Mouse (Mus musculus): ENCODE measurements around the gene Fgfr2. TPM values are rescaled to one million over a fixed set of nuclear protein-coding genes. Genes with fewer than 3 reads are reported as not detected.

The Fgfr2 gene
- polyA plus RNA-seq, 1 experiment from 2014 or later, result 86.9 TPM

DNA sequence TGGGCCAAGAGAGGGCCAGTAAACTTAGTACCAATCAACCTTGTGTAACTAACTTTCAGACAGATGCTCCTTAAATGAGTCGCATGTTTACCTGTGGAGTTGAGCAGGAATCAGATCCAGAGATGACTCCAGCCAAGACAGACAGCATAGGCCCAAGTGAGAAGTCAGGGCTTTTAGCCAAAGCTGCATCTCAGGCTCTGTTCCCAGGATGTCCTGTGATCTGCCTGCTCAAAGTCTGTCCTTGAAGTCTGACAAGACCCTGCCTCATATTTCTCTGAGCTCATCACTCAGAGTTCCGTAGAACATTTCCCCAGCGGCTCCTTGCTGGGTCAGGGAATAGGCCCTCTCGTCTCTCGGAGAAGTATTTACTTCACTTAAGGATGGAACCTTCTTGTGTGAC lies 2472.5 kb downstream of the Fgfr2 start:
- Histone ChIP-seq H3K4me1 (ENCODE audit: control insufficient read depth, insufficient read depth, low read length) (peaks cover 4% of the 10 kb centered on the region; the same call in 1 of the 2 replicates), H3K27ac (ENCODE audit: low read depth, low read length) (no peak overlapping the region), H3K9ac (ENCODE audit: low read length) (no peak overlapping the region), H3K4me3 (ENCODE audit: low read depth, low read length) (no peak overlapping the region), H3K27me3 (ENCODE audit: control insufficient read depth, insufficient read depth, low read length) (no peaks in the 10 kb centered on the region), H3K36me3 (ENCODE audit: control insufficient read depth, insufficient read depth, low read length) (no peaks in the 10 kb centered on the region), H3K4me2 (ENCODE audit: low read depth) (no peak overlapping the region), H3K9me3 (ENCODE audit: control insufficient read depth, low read length) (no peaks in the 10 kb centered on the region)
- ATAC-seq (ENCODE audit: insufficient read depth, low FRiP score, low TSS enrichment), result no peak
- no peak for DNase-seq (ENCODE audit: low spot score)
- WGBS, result 91% methylated on average over 5 of the region's 5 CpGs

DNA sequence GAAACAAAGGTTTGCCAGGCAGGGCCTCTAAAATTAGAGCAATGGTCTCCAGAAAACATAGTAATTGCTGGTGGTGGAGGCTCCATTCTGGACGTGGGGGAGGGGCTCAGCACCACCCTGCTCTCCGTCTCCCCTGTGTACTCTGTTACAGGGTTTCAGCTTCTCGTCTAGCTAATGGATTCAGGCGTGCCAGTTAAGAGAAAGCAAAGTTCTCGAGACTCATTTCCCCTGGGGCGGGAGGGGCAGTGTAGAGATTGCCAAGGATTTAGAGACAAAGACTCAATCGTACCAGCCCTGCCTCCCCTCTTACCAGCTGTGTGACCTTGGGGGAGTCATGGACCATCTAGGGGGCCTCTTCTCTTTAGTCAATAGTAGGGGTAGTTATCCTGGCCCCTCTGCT lies 2473.9 kb downstream of the Fgfr2 start:
- H3K36me3 ChIP-seq (ENCODE audit: control insufficient read depth, insufficient read depth, low read length), result no peaks in the 10 kb centered on the region
- no peak overlapping the region for H3K27ac ChIP-seq (ENCODE audit: low read depth, low read length)
- WGBS, result 42% methylated on average over 7 of the region's 7 CpGs
- DNase-seq (ENCODE audit: low spot score), result no peak
- ATAC-seq (ENCODE audit: insufficient read depth, low FRiP score, low TSS enrichment), result no peak
- no peaks in the 10 kb centered on the region for H3K9me3 ChIP-seq (ENCODE audit: control insufficient read depth, low read length)
- no peak overlapping the region for H3K9ac ChIP-seq (ENCODE audit: low read length)
- no peak overlapping the region for H3K4me2 ChIP-seq (ENCODE audit: low read depth)
- peaks cover 4% of the 10 kb centered on the region; the same call in 1 of the 2 replicates for H3K4me1 ChIP-seq (ENCODE audit: control insufficient read depth, insufficient read depth, low read length)
- no peak overlapping the region for H3K4me3 ChIP-seq (ENCODE audit: low read depth, low read length)
- no peaks in the 10 kb centered on the region for H3K27me3 ChIP-seq (ENCODE audit: control insufficient read depth, insufficient read depth, low read length)

DNA sequence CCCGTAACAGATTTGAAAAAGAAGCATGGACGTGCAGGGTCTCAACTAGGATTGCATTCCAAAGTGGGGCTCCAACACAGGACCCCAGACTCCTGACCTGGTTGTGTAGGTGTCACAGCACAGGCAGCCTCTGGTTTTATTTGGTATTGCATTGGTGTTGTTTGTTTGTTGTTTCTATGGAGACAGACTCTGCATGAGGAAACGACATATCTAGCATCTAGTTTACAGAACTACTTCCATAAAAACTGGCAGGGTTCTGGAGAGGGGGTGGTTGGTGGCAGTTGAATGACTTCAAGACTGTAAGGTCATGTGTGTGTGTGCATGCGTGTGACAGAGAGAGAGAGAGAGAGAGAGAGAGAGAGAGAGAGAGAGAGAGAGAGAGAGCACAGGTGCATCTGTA lies 2475.1 kb downstream of the Fgfr2 start:
- Histone ChIP-seq H3K27me3 (ENCODE audit: control insufficient read depth, insufficient read depth, low read length) (no peaks in the 10 kb centered on the region), H3K9ac (ENCODE audit: low read length) (no peak overlapping the region), H3K36me3 (ENCODE audit: control insufficient read depth, insufficient read depth, low read length) (no peaks in the 10 kb centered on the region), H3K27ac (ENCODE audit: low read depth, low read length) (no peak overlapping the region), H3K4me1 (ENCODE audit: control insufficient read depth, insufficient read depth, low read length) (peaks cover 4% of the 10 kb centered on the region; the same call in 1 of the 2 replicates), H3K4me2 (ENCODE audit: low read depth) (no peak overlapping the region), H3K9me3 (ENCODE audit: control insufficient read depth, low read length) (no peaks in the 10 kb centered on the region), H3K4me3 (ENCODE audit: low read depth, low read length) (no peak overlapping the region)
- no peak for ATAC-seq (ENCODE audit: insufficient read depth, low FRiP score, low TSS enrichment)
- WGBS, result 83% methylated on average over 4 of the region's 4 CpGs
- no peak for DNase-seq (ENCODE audit: low spot score)

DNA sequence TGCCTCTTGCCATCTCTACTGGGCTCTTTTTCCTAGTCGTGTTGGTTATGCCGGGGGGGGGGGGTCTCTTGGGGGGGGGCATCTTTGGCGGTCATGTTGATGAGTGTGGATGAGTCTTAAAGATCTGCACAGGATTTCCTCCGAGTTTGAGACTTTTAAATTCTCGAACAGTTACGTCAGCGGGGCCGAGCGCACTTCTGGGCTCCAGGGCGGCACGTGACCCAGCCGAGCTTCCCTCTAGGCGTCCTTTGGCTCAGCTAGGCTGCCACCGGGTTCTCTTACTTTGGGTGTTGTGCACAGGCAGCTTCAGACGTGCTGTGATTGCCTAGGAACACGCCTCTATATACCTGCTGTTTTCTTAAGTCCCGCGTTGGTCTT lies 2476.4 kb downstream of the Fgfr2 start:
- no peaks in the 10 kb centered on the region for H3K9me3 ChIP-seq (ENCODE audit: control insufficient read depth, low read length)
- H3K4me1 ChIP-seq (ENCODE audit: control insufficient read depth, insufficient read depth, low read length), result peaks cover 4% of the 10 kb centered on the region; the same call in 1 of the 2 replicates
- H3K4me2 ChIP-seq (ENCODE audit: low read depth), result peak overlapping the region; percentile 97
- peak overlapping the region; percentile 86 for H3K9ac ChIP-seq (ENCODE audit: low read length)
- no peaks in the 10 kb centered on the region for H3K27me3 ChIP-seq (ENCODE audit: control insufficient read depth, insufficient read depth, low read length)
- WGBS, result under 1% methylated on average over 18 of the region's 18 CpGs
- H3K27ac ChIP-seq (ENCODE audit: low read depth, low read length), result peak overlapping the region; percentile 84
- no peaks in the 10 kb centered on the region for H3K36me3 ChIP-seq (ENCODE audit: control insufficient read depth, insufficient read depth, low read length)
- peak; percentile 73 for ATAC-seq (ENCODE audit: insufficient read depth, low FRiP score, low TSS enrichment)
- peak; percentile 74 for DNase-seq (ENCODE audit: low spot score)
- H3K4me3 ChIP-seq (ENCODE audit: low read depth, low read length), result peak overlapping the region; percentile 63

DNA sequence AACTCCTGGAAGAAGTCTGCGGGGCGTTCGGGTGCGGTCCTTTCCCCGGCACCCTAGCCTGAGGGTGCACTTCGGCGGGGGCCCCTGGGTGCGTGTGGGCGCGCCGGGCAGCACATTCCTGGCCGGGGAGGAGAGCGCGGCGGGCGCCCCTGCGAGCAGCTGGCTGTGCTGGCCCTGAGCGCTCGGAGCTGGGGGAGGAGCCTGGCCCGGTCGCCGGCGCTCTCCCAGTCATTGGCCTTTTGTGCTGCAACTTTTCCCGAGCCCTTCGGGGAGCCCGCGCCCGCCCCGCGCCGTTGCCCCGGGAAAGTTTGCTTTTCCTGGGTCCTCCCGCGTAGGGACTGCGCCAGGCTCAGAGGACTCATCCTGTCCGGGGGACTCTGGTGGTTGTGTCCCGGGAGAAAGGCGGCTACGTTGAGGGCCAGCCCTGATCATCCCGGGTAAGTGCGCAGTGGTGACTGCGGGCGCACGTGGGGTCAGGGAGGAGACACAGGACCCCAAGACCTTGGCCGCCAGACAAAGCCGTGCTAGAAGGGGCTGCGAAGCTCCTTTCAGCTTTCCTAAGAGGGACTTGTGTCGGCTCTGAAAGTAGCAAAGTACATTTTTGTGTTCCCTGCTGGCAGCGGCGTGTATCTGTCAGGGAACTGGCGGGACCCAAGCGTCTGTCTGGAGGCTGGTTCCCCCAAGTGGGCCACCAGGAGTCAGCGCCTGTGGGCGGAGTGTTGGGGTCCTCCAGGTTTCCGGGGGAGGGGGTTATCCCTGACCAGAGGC lies 2477.0 kb downstream of the Fgfr2 start:
- Histone ChIP-seq H3K4me3 (ENCODE audit: low read depth, low read length) (peak overlapping the region; percentile 63), H3K36me3 (ENCODE audit: control insufficient read depth, insufficient read depth, low read length) (no peaks in the 10 kb centered on the region), H3K27me3 (ENCODE audit: control insufficient read depth, insufficient read depth, low read length) (no peaks in the 10 kb centered on the region), H3K27ac (ENCODE audit: low read depth, low read length) (peak overlapping the region; percentile 84), H3K4me2 (ENCODE audit: low read depth) (peak overlapping the region; percentile 97), H3K9ac (ENCODE audit: low read length) (peak overlapping the region; percentile 86), H3K9me3 (ENCODE audit: control insufficient read depth, low read length) (no peaks in the 10 kb centered on the region), H3K4me1 (ENCODE audit: control insufficient read depth, insufficient read depth, low read length) (peaks cover 4% of the 10 kb centered on the region; the same call in 1 of the 2 replicates)
- ATAC-seq (ENCODE audit: insufficient read depth, low FRiP score, low TSS enrichment) (peak; percentile 90), DNase-seq (ENCODE audit: low spot score) (peak; percentile 78)
- under 1% methylated on average over 44 of the region's 55 CpGs for WGBS

DNA sequence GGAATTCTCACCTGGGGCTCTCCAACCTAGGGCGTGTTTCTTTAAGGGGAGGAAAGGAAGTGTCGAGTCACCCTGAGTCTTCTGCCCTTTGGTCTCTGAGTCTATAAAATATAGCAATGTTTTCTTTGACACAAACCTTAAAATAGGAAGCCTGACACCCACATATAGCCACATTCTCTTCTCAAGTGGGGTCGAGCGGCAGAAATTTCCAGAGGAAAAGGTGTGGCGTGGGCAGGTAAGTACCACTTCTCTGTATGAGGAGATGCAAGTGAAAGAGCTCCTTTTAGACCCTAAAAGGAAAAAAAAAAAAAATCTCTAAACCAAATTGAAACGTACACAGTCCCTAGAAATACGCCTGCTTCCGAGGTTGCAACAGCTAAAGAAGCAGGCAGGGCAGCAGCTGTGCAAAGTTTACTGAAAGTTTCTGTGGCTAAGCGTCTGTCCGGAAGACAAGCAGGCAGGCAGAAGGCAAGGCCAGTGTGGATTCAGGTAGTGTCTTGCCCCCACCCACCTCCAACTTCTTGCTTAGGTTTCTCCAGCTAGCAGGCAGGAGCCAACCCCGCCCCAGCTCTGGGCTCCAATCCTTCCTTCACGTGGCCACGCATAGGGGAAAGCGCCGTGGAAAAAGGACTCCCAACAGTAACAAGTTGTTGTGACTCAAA lies 2477.7 kb downstream of the Fgfr2 start:
- WGBS, result 12% methylated on average over 15 of the region's 15 CpGs
- Histone ChIP-seq H3K9ac (ENCODE audit: low read length) (peak overlapping the region; percentile 86), H3K27me3 (ENCODE audit: control insufficient read depth, insufficient read depth, low read length) (no peaks in the 10 kb centered on the region), H3K27ac (ENCODE audit: low read depth, low read length) (peak overlapping the region; percentile 84), H3K36me3 (ENCODE audit: control insufficient read depth, insufficient read depth, low read length) (no peaks in the 10 kb centered on the region), H3K9me3 (ENCODE audit: control insufficient read depth, low read length) (no peaks in the 10 kb centered on the region), H3K4me1 (ENCODE audit: control insufficient read depth, insufficient read depth, low read length) (peaks cover 4% of the 10 kb centered on the region; the same call in 1 of the 2 replicates), H3K4me2 (ENCODE audit: low read depth) (peak overlapping the region; percentile 97), H3K4me3 (ENCODE audit: low read depth, low read length) (peak overlapping the region; percentile 63)
- DNase-seq (ENCODE audit: low spot score), result no peak
- ATAC-seq (ENCODE audit: insufficient read depth, low FRiP score, low TSS enrichment), result peak; percentile 45; the same call in 1 of the 2 replicates

DNA sequence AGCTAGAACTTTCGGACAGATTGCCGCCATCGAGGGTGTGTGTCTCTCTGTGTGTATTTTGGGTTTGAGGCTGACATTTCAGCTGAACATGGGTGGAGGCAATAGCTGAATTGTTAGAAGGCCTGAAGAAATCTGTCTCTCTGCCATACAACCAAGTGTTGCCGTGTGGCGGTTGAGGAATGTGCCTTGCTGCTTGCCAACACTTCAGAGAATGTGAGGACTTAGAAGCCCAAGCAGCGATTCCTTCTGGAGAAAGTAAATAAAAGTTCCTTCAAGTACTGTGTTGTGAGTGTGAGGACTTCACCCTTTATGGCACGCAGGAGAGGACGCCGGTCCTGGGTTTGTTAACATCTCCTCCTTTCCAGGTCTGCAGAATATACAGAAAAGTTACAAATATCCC lies 2482.5 kb downstream of the Fgfr2 start:
- Histone ChIP-seq H3K27ac (ENCODE audit: low read depth, low read length) (no peak overlapping the region), H3K9ac (ENCODE audit: low read length) (no peak overlapping the region), H3K36me3 (ENCODE audit: control insufficient read depth, insufficient read depth, low read length) (no peaks in the 10 kb centered on the region), H3K9me3 (ENCODE audit: control insufficient read depth, low read length) (no peaks in the 10 kb centered on the region), H3K4me1 (ENCODE audit: control insufficient read depth, insufficient read depth, low read length) (no peaks in the 10 kb centered on the region), H3K4me3 (ENCODE audit: low read depth, low read length) (no peak overlapping the region), H3K4me2 (ENCODE audit: low read depth) (no peak overlapping the region), H3K27me3 (ENCODE audit: control insufficient read depth, insufficient read depth, low read length) (no peaks in the 10 kb centered on the region)
- 95% methylated on average over 9 of the region's 9 CpGs for WGBS
- ATAC-seq (ENCODE audit: insufficient read depth, low FRiP score, low TSS enrichment), result no peak
- DNase-seq (ENCODE audit: low spot score), result no peak

DNA sequence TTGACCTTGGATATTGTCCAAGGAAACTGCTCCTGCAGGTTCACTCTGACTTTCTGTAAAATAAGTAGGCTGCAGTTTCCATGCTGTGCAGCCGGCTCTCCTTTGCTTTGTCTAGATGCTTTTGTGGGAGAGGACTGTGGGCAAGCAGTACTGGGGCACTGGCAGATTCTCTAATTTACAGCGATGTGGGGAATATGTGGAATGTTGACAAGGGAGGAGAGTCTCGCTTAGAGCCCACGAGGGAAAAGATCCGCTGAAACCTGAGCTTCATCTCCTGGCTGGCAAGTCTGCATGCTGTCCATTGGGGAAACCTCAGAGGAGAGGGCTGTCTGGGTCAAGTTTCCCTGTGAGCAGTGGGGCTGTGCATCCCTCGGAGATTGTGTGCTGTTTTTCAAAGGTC lies 2485.3 kb downstream of the Fgfr2 start:
- Histone ChIP-seq H3K4me1 (ENCODE audit: control insufficient read depth, insufficient read depth, low read length) (no peaks in the 10 kb centered on the region), H3K9ac (ENCODE audit: low read length) (no peak overlapping the region), H3K4me3 (ENCODE audit: low read depth, low read length) (no peak overlapping the region), H3K36me3 (ENCODE audit: control insufficient read depth, insufficient read depth, low read length) (no peaks in the 10 kb centered on the region), H3K27ac (ENCODE audit: low read depth, low read length) (peak overlapping the region; percentile 40), H3K27me3 (ENCODE audit: control insufficient read depth, insufficient read depth, low read length) (no peaks in the 10 kb centered on the region), H3K9me3 (ENCODE audit: control insufficient read depth, low read length) (no peaks in the 10 kb centered on the region), H3K4me2 (ENCODE audit: low read depth) (no peak overlapping the region)
- ATAC-seq (ENCODE audit: insufficient read depth, low FRiP score, low TSS enrichment) (no peak), DNase-seq (ENCODE audit: low spot score) (no peak)
- 32% methylated on average over 6 of the region's 6 CpGs for WGBS

DNA sequence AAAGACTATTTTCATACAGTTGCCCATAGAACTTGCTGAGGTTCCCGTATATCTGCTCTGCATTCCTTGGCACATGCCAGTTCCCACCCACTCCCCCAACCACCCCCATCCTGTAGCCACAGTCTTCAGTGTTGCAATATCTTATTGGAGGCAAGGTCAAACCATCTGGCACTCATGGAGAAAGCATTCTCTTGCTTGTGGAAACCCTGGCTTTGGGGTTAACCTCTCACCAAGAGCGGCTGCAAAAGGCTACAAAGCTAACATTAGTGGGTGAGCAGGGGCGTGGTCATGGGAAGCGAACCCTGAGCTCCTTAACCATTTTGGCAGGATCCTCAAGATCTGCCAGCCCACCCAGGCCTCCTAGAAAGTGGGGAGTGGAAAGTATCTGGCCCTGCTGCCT lies 2486.2 kb downstream of the Fgfr2 start:
- no peaks in the 10 kb centered on the region for H3K36me3 ChIP-seq (ENCODE audit: control insufficient read depth, insufficient read depth, low read length)
- H3K9me3 ChIP-seq (ENCODE audit: control insufficient read depth, low read length), result no peaks in the 10 kb centered on the region
- no peaks in the 10 kb centered on the region for H3K4me1 ChIP-seq (ENCODE audit: control insufficient read depth, insufficient read depth, low read length)
- no peak overlapping the region for H3K4me3 ChIP-seq (ENCODE audit: low read depth, low read length)
- H3K4me2 ChIP-seq (ENCODE audit: low read depth), result no peak overlapping the region
- ATAC-seq (ENCODE audit: insufficient read depth, low FRiP score, low TSS enrichment) (no peak), DNase-seq (ENCODE audit: low spot score) (no peak)
- no peaks in the 10 kb centered on the region for H3K27me3 ChIP-seq (ENCODE audit: control insufficient read depth, insufficient read depth, low read length)
- H3K9ac ChIP-seq (ENCODE audit: low read length), result no peak overlapping the region
- H3K27ac ChIP-seq (ENCODE audit: low read depth, low read length), result no peak overlapping the region
- WGBS, result 88% methylated on average over 4 of the region's 4 CpGs
